Mouse (Mus musculus) midbrain, embryonic 14.5 days (tissue): ENCODE measurements at regions not wholly inside any gene's neighbourhood (a gene's known extent, or its start where the extent isn't known, plus 50 kb on each side); places are given as distances from the start of the nearest gene placed in this dataset.
A peak's percentile ranks its signal among the peaks of the same experiment; 100 is the strongest.
"Not testable (repeated sequence)": the region's sequence is repeated elsewhere in the genome, so short reads cannot be mapped to it uniquely, and the experiment has no call there.

Source experiments
- ATAC-seq: fragments of 200-750 bp; cut with Nextera tagmentation; 2 replicates; pipeline ENCODE4 v1.8.0; 2017; ENCODE audit warnings: moderate number of reproducible peaks, moderate library complexity; ENCODE audit not compliant: low FRiP score, low TSS enrichment
- DNase-seq: peaks from one replicate; pipeline ENCODE4 v3.0.0-alpha.2; 2015
- H3K27ac ChIP-seq: fragments of 300-500 bp; sonication (generic); replicated peaks from 2 replicates; pipeline ENCODE4 v1.5.1; 2014; ENCODE audit warnings: mild to moderate bottlenecking, low read depth, low read length, moderate library complexity
- H3K27me3 ChIP-seq: fragments of 300-500 bp; sonication (generic); 2 replicates; pipeline ENCODE4 v1.6.1; 2014; ENCODE audit warnings: low read length, control low read depth, mixed read lengths; ENCODE audit not compliant: control insufficient read depth, insufficient read depth
- H3K36me3 ChIP-seq: fragments of 300-500 bp; sonication (generic); 2 replicates; pipeline ENCODE4 v1.6.1; 2014; ENCODE audit warnings: low read length, control low read depth; ENCODE audit not compliant: control insufficient read depth, insufficient read depth
- H3K4me1 ChIP-seq: fragments of 300-500 bp; sonication (generic); 2 replicates; pipeline ENCODE4 v1.6.1; 2014; ENCODE audit warnings: mild to moderate bottlenecking, antibody characterized with exemption, low read length, control low read depth; ENCODE audit not compliant: control insufficient read depth, insufficient read depth
- H3K4me2 ChIP-seq: fragments of 300-500 bp; sonication (generic); 2 replicates; pipeline ENCODE4 v1.6.1; 2014; ENCODE audit warnings: mild to moderate bottlenecking, low read length, moderate library complexity
- H3K4me3 ChIP-seq: fragments of 300-500 bp; sonication (generic); replicated peaks from 2 replicates; pipeline ENCODE4 v1.5.1; 2014; ENCODE audit warnings: low read depth, low read length
- H3K9ac ChIP-seq: fragments of 300-500 bp; sonication (generic); replicated peaks from 2 replicates; pipeline ENCODE4 v1.6.1; 2014; ENCODE audit warnings: mild to moderate bottlenecking, low read length, moderate library complexity
- H3K9me3 ChIP-seq: fragments of 300-500 bp; sonication (generic); 2 replicates; pipeline ENCODE4 v1.6.1; 2016; ENCODE audit warnings: low read length, control low read depth, mixed read lengths; ENCODE audit not compliant: control insufficient read depth
- WGBS: fragments of 180-500 bp; shearing (Covaris S2); extraction: QIAGEN DNeasy Blood & Tissue Kit; methylation state at CpG from one replicate; pipeline ENCODE4 v1.1.7; 2014; 5-methylcytosine and 5-hydroxymethylcytosine counted together

GRCm38 (mm10) chr1:64381264-64381663 lies 151.2 kb upstream of the Creb1 start:
- H3K27ac ChIP-seq: no peak overlapping the region
- H3K9ac ChIP-seq: no peak overlapping the region
- H3K36me3 ChIP-seq: no peaks in the 10 kb centered on the region
- WGBS: 14% methylated on average over 6 of the region's 6 CpGs
- H3K4me3 ChIP-seq: no peak overlapping the region
- no peaks in the 10 kb centered on the region for H3K9me3 ChIP-seq
- DNase-seq (peak; percentile 69), ATAC-seq (peak; percentile 91; the same call in 1 of the 2 replicates)
- no peaks in the 10 kb centered on the region for H3K27me3 ChIP-seq
- peaks cover 15% of the 10 kb centered on the region for H3K4me1 ChIP-seq
- peak overlapping the region; percentile 20; the same call in 1 of the 2 replicates for H3K4me2 ChIP-seq

DNA sequence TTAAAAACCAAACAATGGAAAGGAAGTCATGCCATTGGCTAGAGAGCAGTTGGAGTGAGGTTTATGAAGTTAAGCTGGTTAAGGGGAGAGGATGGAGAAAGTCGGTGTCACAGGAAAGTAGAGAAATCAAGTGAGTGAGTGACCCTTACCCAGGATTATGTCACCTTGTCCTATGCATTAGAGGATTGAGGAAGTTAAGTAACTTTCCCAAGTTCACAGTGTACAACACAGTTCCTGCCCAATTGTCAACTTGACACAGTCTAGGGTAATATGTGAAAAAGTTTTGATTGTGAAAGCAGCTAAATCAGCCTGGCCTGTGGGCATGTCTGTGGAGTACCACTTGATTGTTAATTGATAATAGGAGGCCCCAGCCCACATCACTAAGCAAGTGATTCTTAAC lies 156.0 kb upstream of the Creb1 start:
- H3K27me3 ChIP-seq, H3K27ac ChIP-seq, ATAC-seq, H3K4me2 ChIP-seq, H3K9me3 ChIP-seq, H3K9ac ChIP-seq, H3K4me3 ChIP-seq, H3K36me3 ChIP-seq, DNase-seq: not testable (repeated sequence)
- 100% methylated on average over 1 of the region's 1 CpGs for WGBS
- peaks cover 14% of the 10 kb centered on the region for H3K4me1 ChIP-seq

DNA sequence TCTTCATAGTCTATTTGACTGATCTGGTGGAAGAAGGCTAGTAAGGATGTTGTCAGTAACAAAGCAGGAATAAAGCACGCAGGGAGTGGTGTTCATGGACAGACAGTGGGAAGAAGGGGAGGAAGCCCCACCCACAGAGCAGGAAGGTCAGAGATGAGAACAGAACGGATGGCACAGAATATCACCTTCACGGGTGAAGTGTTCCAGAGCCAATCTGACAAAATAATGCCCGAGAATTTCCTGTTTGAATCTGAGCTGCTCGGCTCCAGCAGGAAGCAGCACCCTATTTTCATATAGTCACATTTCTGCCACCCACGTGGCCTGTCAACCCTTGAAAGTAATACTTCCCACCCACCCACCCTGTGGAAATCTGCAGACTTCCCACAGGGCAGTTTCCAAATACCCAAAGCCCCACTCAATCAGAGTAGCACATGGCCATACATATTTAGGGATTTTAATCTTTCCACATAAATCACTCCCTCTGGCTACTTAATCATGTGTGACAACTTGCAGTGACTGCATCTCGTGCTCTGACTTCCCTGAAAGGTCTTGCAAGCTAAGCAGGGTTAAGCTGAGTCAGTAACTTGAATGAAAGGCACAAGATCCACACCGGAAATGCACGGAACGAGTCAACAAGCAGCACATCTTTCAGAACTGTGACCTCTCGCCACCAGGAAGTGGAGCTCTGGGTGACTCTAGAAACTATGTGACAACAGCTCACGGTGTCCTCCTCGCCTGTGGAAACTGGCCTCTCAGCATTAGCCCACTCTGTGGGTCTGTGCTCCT lies 158.0 kb upstream of the Creb1 start:
- H3K27ac ChIP-seq: no peak overlapping the region
- DNase-seq: no peak
- no peaks in the 10 kb centered on the region for H3K9me3 ChIP-seq
- H3K27me3 ChIP-seq: no peaks in the 10 kb centered on the region
- no peaks in the 10 kb centered on the region for H3K36me3 ChIP-seq
- no peak overlapping the region for H3K4me2 ChIP-seq
- no peaks in the 10 kb centered on the region for H3K4me1 ChIP-seq
- 68% methylated on average over 13 of the region's 13 CpGs for WGBS
- no peak for ATAC-seq
- no peak overlapping the region for H3K9ac ChIP-seq
- H3K4me3 ChIP-seq: no peak overlapping the region

DNA sequence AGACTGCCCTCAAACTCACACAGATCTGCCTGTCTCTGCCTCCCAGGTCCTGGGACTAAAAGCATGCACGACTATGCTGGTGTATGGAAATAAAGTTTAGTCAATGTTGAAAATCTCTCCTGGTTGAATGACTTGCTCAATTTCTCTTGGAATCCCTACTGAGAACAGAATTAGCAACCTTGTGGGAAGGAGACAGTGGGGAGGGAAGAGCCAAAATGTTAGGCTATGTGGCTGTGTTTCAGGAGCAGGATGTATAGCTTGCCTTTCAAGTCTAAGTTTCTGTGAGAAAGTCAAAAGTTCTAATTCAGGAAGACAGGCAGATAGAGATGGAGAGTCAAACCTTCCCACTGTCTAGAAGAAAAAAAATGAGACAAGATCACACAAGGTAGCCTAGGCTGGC lies 168.3 kb upstream of the Creb1 start:
- DNase-seq (no peak), ATAC-seq (no peak)
- Histone ChIP-seq H3K9me3 (no peaks in the 10 kb centered on the region), H3K4me2 (no peak overlapping the region), H3K36me3 (no peaks in the 10 kb centered on the region), H3K9ac (no peak overlapping the region), H3K4me1 (no peaks in the 10 kb centered on the region), H3K27me3 (no peaks in the 10 kb centered on the region), H3K4me3 (no peak overlapping the region), H3K27ac (no peak overlapping the region)
- 88% methylated on average over 1 of the region's 1 CpGs for WGBS

- WGBS: 72% methylated on average over 4 of the region's 4 CpGs
- Histone ChIP-seq H3K4me2 (no peak overlapping the region), H3K27me3 (no peaks in the 10 kb centered on the region), H3K4me3 (no peak overlapping the region), H3K4me1 (no peaks in the 10 kb centered on the region), H3K27ac (no peak overlapping the region), H3K9ac (no peak overlapping the region), H3K36me3 (no peaks in the 10 kb centered on the region), H3K9me3 (no peaks in the 10 kb centered on the region)
- ATAC-seq (no peak), DNase-seq (no peak)
Observed at GRCm38 (mm10) chr1:64361959-64362638, 170.3 kb upstream of the Creb1 start.

- 65% methylated on average over 3 of the region's 3 CpGs for WGBS
- no peak overlapping the region for H3K27ac ChIP-seq
- H3K4me1 ChIP-seq: peaks cover 5% of the 10 kb centered on the region; the same call in 1 of the 2 replicates
- H3K4me3 ChIP-seq: no peak overlapping the region
- H3K27me3 ChIP-seq: no peaks in the 10 kb centered on the region
- H3K9ac ChIP-seq: no peak overlapping the region
- no peak for ATAC-seq
- no peaks in the 10 kb centered on the region for H3K9me3 ChIP-seq
- DNase-seq: no peak
- no peaks in the 10 kb centered on the region for H3K36me3 ChIP-seq
- no peak overlapping the region for H3K4me2 ChIP-seq
Observed at GRCm38 (mm10) chr1:64343268-64343667, 189.2 kb upstream of the Creb1 start.

- Histone ChIP-seq H3K4me2 (no peak overlapping the region), H3K9me3 (no peaks in the 10 kb centered on the region), H3K9ac (no peak overlapping the region), H3K27ac (no peak overlapping the region), H3K4me3 (no peak overlapping the region), H3K36me3 (no peaks in the 10 kb centered on the region), H3K4me1 (peaks cover 6% of the 10 kb centered on the region; the same call in 1 of the 2 replicates), H3K27me3 (no peaks in the 10 kb centered on the region)
- 84% methylated on average over 6 of the region's 6 CpGs for WGBS
- ATAC-seq (no peak), DNase-seq (no peak)
Observed at GRCm38 (mm10) chr1:64341596-64341995, 190.8 kb upstream of the Creb1 start.

DNA sequence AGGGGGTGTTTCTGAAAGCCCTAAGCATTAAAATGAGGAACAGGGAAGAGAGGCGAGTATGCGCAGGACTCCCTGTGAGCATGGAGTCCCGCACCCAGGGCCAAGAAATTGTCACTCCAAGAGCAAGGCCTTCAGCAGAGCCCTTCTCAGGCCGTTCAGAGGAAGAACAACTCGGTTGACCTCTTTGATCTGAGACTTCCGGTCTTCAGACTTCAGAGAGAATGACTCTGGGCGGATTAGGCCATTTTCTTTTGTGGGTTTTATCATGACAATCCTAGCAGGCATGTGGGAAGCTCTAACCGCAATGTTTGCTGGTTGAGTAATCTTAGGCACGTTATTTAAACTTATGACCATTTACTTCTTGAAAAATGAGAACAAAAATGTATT lies 193.9 kb upstream of the Creb1 start:
- ATAC-seq (no peak), DNase-seq (peak; percentile 43)
- Histone ChIP-seq H3K9me3 (no peaks in the 10 kb centered on the region), H3K4me3 (no peak overlapping the region), H3K27ac (no peak overlapping the region; the same call in 1 of the 2 replicates), H3K27me3 (no peaks in the 10 kb centered on the region), H3K9ac (no peak overlapping the region), H3K36me3 (no peaks in the 10 kb centered on the region), H3K4me1 (peaks cover 6% of the 10 kb centered on the region; the same call in 1 of the 2 replicates), H3K4me2 (peak overlapping the region; percentile 34)
- WGBS: 20% methylated on average over 9 of the region's 9 CpGs
